Mouse (Mus musculus) left cerebral cortex, postnatal 36 days (tissue): Measurements from ENCODE around the gene Mapk1ip1l. TPM values are rescaled to one million over a fixed set of nuclear protein-coding genes. Genes with fewer than 3 reads are reported as not detected.

ENCODE experiments used
- DNase-seq, 2 experiments: peaks; one replicate each; pipeline ENCODE4 v3.0.0; 2021 to 2022; ENCODE audit warnings: low spot score in 2 of 2, mixed read lengths in 1 of 2
- intact Hi-C: fragments of 180-260 bp; cut with DNase I; formaldehyde crosslinking; loops from one replicate; pipeline ENCODE4 v1.15.1; 2025
- total RNA-seq, 2 experiments: library from RNA; stranded (reverse); gene quantifications; 2 replicates each; pipeline ENCODE4 v1.2.3; 2021

Mapk1ip1l gene
- 10 to 100 TPM; 42.6 to 54.0 TPM for total RNA-seq

GRCm38 (mm10) chr14:47297785-47298407, at the start of gene Mapk1ip1l:
Gene Mapk1ip1l (plus strand): TSS chr14:47298266.
- intact Hi-C loops = no loop called here

GRCm38 (mm10) chr14:47249839-47250238, 48.2 kb upstream of the Mapk1ip1l start:
- no peak for DNase-seq
- intact Hi-C loops = no loop called here

More at GRCm38 (mm10) chr14:47297785-47298407, at the start of gene Mapk1ip1l:
- DNase-seq = peak; percentile 88 to 89

- intact Hi-C loops = loop anchor here (5.0 kb wide), 1 partner anchor 173 kb away; no protein-coding TSS in a partner anchor
- DNase-seq = peak in 1 of 2 experiments; percentile 17
Observed at GRCm38 (mm10) chr14:47264866-47265265, 33.2 kb upstream of the Mapk1ip1l start.

GRCm38 (mm10) chr14:47265829-47266228, 32.2 kb upstream of the Mapk1ip1l start:
- intact Hi-C loops = loop anchor here (5.0 kb wide), 1 partner anchor 174 kb away; no protein-coding TSS in a partner anchor
- DNase-seq = peak; percentile 10 to 30

GRCm38 (mm10) chr14:47269056-47269455, 29.0 kb upstream of the Mapk1ip1l start:
- intact Hi-C loops = loop anchor here (5.0 kb wide), 1 partner anchor 177 kb away; no protein-coding TSS in a partner anchor
- no peak for DNase-seq

- no peak for DNase-seq
- intact Hi-C loops = loop anchor here (5.0 kb wide), 1 partner anchor 177 kb away; no protein-coding TSS in a partner anchor
Observed at GRCm38 (mm10) chr14:47269706-47270105, 28.4 kb upstream of the Mapk1ip1l start.

- intact Hi-C loops = no loop called here
- DNase-seq = no peak
Observed at GRCm38 (mm10) chr14:47273751-47274150, 24.3 kb upstream of the Mapk1ip1l start.

GRCm38 (mm10) chr14:47275417-47275816, 22.6 kb upstream of the Mapk1ip1l start:
- intact Hi-C loops = no loop called here
- no peak for DNase-seq

GRCm38 (mm10) chr14:47276036-47276603, 21.9 kb upstream of the Mapk1ip1l start:
- DNase-seq = no peak
- intact Hi-C loops = no loop called here

- intact Hi-C loops = no loop called here
- peak; percentile 94 to 96 for DNase-seq
Observed at GRCm38 (mm10) chr14:47276637-47277393, 21.3 kb upstream of the Mapk1ip1l start, which contains the start of the genes Wdhd1 and Socs4. Gene Wdhd1 (minus strand): TSS chr14:47276857. Gene Socs4 (plus strand): TSS chr14:47276931.

- DNase-seq = no peak
- intact Hi-C loops = no loop called here
Observed at GRCm38 (mm10) chr14:47279058-47279457, 19.0 kb upstream of the Mapk1ip1l start.

- intact Hi-C loops = no loop called here
- DNase-seq = no peak
Observed at GRCm38 (mm10) chr14:47281535-47281934, 16.5 kb upstream of the Mapk1ip1l start.

GRCm38 (mm10) chr14:47283568-47283967, 14.5 kb upstream of the Mapk1ip1l start:
- DNase-seq = no peak
- intact Hi-C loops = no loop called here

- no peak for DNase-seq
Observed at GRCm38 (mm10) chr14:47285271-47285670, 12.8 kb upstream of the Mapk1ip1l start.

GRCm38 (mm10) chr14:47286215-47286614, 11.9 kb upstream of the Mapk1ip1l start:
- intact Hi-C loops = no loop called here
- no peak for DNase-seq

More at GRCm38 (mm10) chr14:47285271-47285670, 12.8 kb upstream of the Mapk1ip1l start:
- intact Hi-C loops = no loop called here

GRCm38 (mm10) chr14:47287021-47287420, 11.0 kb upstream of the Mapk1ip1l start:
- DNase-seq = no peak
- intact Hi-C loops = no loop called here

GRCm38 (mm10) chr14:47291772-47292171, 6.3 kb upstream of the Mapk1ip1l start:
- intact Hi-C loops = no loop called here

GRCm38 (mm10) chr14:47294136-47294535, 3.9 kb upstream of the Mapk1ip1l start:
- DNase-seq = no peak
- intact Hi-C loops = no loop called here

More at GRCm38 (mm10) chr14:47291772-47292171, 6.3 kb upstream of the Mapk1ip1l start:
- no peak for DNase-seq

- intact Hi-C loops = no loop called here
- DNase-seq = no peak
Observed at GRCm38 (mm10) chr14:47296232-47296631, 1.8 kb upstream of the Mapk1ip1l start.

GRCm38 (mm10) chr14:47298408-47298792, 334 bp downstream of the Mapk1ip1l start:
- no peak for DNase-seq
- intact Hi-C loops = no loop called here
